Mouse (Mus musculus): ENCODE data around the gene Heg1.

DNA sequence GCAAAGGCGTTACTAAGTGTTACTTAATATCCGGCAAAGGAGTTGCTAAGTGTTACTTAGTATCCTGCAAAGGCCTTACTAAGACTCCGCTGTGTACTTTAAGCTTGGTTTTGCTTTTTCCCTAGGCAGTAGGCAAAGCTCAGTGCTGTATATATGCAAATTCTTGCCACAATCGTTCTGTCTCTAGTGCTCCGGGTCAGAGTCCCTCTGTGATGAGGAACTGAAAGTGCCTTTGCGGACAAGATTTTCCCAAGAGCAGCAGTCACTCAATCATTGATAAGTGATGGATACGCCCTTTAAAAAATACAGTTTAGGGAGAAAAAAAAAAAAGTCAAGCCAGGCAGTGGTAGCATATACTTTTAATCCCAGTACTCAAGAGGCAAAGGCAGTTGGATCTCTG, 61.3 kb downstream of the Heg1 start:
- TF ChIP-seq CTCF (IDR thresholded peaks at IDR 0.05) (no peak), EP300 (IDR thresholded peaks at IDR 0.05) (no peak)
